Mouse (Mus musculus) lung, postnatal 0 days (tissue): ENCODE results near the gene Aldh2.

Source experiments
- CTCF ChIP-seq: IDR thresholded peaks from 2 replicates; pipeline ENCODE4 v1.5.1; 2016; ENCODE audit warnings: antibody characterized with exemption, mild to moderate bottlenecking
- EP300 ChIP-seq: IDR thresholded peaks from 2 replicates; pipeline ENCODE4 v1.6.1; 2016; ENCODE audit warnings: antibody characterized with exemption, mild to moderate bottlenecking, control low read depth

DNA sequence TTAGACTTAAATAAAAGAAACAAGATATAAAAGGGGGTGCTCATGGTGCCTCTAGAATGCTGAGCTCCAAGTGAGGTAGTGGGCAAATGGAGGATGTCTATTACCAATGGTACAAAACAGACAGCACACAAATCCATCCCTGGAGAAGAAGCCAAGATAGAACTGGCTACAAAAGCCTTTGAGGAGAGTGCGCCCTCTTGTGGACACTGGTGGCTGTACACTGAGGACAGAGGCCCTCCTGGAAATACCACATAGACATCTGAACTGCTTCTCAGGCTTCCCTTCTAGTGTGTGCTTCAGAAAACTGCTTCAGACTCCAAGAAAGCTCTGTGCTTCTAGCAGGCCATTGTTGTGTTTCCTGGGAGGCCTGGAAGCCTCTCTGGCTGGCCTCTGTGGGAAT is 34.2 kb upstream of the Aldh2 start:
- TF ChIP-seq CTCF, result peak; percentile 95
- no peak for TF ChIP-seq EP300
